Mouse (Mus musculus) heart, adult 2 months (tissue): ENCODE data around the gene Hspa1l.

Experiments
- CTCF ChIP-seq: fragments of 200-600 bp; IDR thresholded peaks from 2 replicates; pipeline ENCODE4 v1.8.1; 2022; ENCODE audit warnings: antibody characterized with exemption, mild to moderate bottlenecking, moderate library complexity
- POLR2A ChIP-seq: fragments of 200-500 bp; IDR thresholded peaks from 2 replicates; pipeline ENCODE4 v1.6.1; 2011; ENCODE audit warnings: mild to moderate bottlenecking, low read depth, low read length, control low read depth; ENCODE audit not compliant: insufficient read depth

DNA sequence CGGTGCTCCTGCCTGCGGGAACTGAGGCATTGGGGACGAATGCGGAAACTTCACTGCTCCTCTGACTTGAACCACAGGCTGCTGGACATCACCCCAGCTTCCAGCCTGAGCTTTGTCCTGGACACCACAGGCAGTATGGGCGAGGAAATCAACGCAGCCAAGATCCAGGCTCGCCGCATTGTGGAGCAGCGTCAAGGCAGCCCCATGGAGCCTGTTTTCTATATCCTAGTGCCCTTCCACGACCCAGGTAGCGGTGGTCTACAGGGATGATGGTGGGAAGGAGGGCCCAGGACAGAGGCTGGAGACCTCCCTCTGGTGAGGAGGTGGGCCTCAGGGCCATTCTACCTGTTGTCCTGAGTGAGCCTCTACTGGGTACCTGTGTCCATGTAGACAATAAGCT, 47.4 kb downstream of the Hspa1l start:
- TF ChIP-seq CTCF (no peak), POLR2A (no peak)
